Mouse (Mus musculus) embryo, embryonic 10.5 days (tissue): Measurements from ENCODE around the gene Gsdma.
A peak's percentile ranks its signal among the peaks of the same experiment; 100 is the strongest.
"Not testable (repeated sequence)": the region's sequence is repeated elsewhere in the genome, so short reads cannot be mapped to it uniquely, and the experiment has no call there.

Experiments used
- DNase-seq: peaks from one replicate; pipeline ENCODE4 v3.0.0-alpha.2; 2015; ENCODE audit warnings: low spot score

Gsdma gene

GRCm38 (mm10) chr11:98664091-98664490, at the start of gene Gsdma:
TSS of gene Gsdma (plus strand) at chr11:98664351.
- no peak for DNase-seq

GRCm38 (mm10) chr11:98620791-98621190, 43.4 kb upstream of the Gsdma start:
- no peak for DNase-seq

DNA sequence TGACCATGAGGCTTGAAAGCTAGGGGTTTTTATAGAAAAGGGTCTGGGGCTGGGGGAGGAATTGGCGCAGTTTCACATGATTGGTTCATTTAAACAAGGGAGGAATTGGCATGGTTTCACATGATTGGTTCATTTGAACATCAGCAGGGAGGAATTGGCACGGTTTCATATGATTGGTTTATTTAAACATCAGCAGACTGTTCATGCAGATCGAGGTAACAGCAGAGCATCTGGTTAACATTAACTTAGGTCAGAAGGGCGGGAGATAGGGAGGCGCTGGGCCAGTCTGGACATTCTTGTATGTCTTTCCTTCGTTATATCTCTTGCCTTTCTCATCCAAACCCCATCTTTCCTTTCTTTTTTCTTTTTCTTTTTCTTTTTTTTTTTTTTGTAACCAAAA, 40.2 kb upstream of the Gsdma start:
- not testable (repeated sequence) for DNase-seq

DNA sequence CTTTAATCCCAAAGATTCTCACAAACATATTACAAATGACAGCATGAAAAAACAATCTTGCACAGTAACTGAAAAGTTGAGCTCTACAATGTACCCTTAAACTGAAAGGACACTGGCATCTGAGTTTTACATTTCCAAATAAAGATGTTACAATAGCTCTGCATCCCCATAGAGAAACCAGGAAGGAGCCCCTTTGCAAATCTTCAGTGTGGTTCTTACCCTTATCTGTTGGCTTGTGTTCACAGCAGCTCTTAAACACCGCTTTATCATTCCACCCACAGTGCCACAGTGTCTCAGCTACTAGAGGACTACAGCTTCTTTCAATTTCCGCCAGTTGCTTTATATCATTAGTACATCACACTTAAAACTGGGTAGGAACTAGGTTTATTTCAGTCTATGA, 39.8 kb upstream of the Gsdma start:
- DNase-seq: not testable (repeated sequence)

DNA sequence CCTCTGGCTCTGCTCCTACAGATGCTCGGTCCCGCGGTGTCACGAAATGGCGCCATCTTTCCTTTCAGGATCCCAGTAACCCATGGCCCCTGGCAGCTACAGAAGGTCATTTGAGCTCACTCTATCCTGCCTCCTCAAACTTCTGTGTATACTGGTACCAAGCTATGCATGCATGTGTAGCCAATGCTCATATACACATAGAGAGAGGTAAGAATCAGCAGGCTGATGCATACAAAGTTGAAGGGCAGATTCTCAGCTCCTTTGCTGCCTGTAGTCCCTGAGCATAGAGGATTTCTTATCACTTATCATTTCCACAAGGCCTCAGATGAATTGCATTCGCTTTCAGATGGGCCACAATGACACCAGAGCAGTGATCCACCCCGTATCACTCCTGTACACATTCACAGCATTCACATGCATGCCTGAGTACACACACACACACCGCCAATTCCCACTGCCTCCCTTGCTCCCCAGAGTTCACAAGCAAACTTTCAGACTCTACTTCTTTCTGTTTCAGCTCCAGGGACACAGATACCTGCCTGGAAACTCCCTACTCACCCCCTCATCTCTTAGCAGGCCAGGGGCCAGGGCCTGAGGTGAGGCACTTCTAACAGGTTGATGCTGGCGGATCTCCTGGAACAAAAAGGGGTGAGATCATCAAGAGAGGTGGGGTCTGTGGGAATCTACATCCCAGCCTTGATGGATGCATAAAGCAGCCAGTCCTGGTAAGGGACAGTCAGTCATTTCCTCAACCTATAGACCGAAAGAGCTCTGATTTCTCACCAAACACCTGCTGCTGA, 38.3 kb upstream of the Gsdma start, which contains the start of the genes Gm12355 and Gsdma3:
TSS of gene Gm12355 (minus strand) at position 51 of the 800 bp plus-strand sequence.
TSS of gene Gsdma3 (plus strand) at position 750 of the 800 bp plus-strand sequence.
- DNase-seq: no peak

DNA sequence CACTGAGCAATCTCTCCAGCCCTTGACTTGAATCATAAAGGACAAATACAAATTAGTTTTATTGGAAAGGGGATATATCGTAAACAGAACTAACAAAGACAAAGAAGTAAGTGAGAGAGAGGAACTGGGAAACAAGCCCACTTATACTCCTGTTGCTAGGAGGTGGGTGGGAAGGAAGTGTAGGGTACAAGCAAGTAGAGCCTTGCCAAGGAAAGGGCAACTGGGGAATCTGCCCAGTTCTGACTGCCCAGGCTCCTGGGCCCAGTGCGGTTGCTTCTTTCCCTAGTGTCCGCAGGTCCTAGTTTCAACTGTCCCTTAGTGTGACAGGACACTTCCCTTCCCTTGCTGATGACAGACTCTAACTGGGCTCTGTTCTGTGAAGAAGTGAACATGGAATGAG, 35.4 kb upstream of the Gsdma start:
- no peak for DNase-seq

DNA sequence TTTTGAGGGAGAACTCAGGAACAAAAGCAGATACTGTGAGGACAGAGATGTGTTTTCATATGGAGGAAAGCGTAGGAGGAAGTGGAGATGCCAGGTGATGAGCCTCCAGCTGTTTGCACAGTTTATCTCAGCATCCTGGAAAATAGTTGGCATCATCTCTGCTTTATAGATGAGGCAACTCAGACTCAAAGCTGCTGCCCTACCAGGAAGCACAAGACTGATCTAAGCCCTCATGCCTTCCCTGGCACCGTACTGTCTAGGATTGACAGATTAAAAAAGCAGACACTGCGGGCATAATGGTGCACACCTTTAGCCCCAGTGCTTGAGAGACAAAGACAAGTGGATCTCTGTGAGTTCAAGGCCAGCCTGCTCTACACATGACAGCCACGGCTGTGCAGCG, 33.5 kb upstream of the Gsdma start:
- DNase-seq: no peak

- peak; percentile 34 for DNase-seq
Observed at GRCm38 (mm10) chr11:98635312-98635970, 28.7 kb upstream of the Gsdma start.

GRCm38 (mm10) chr11:98637501-98637900, 26.6 kb upstream of the Gsdma start:
- DNase-seq: no peak

DNA sequence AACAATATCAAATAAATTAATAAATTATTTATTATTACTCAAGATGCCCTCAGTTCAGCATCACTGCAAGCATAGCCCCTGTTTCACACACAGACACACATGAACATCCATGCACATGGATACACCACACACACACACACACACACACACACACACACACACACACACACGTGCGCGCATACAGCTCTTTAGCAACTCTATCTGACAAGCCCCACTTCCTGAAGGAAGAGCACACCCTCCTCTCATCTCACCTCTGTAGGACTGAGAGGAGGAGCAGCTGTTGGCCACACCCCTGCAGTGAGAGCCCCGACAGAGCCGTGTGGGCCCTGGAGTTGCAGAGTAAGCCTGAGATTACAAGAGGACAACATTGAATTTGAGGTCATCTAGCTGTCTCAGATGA, 24.1 kb upstream of the Gsdma start:
- DNase-seq: no peak

GRCm38 (mm10) chr11:98644757-98645156, 19.4 kb upstream of the Gsdma start:
- no peak for DNase-seq

DNA sequence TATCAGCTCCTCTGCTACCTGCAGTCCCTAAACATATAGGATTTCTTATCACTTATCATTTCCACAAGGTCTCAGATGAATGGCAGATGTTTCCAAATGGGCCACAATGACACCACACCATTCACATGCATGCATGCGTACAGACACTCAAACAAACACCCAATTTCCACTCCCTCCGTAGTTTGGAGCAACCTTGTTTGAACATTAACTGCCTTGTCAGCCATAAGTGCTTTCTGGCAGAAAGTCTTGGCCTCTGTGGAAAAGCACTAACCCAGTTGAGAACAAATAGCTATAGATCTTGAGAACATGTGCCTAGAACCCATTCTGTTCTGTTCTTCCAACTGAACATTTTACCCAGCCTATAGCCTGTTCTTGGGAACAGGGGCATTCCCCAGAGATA, 18.2 kb upstream of the Gsdma start:
- DNase-seq: no peak

- no peak for DNase-seq
Observed at GRCm38 (mm10) chr11:98646459-98646858, 17.7 kb upstream of the Gsdma start, which contains the start of gene Gsdma2. TSS of gene Gsdma2 (plus strand) at chr11:98646759.

DNA sequence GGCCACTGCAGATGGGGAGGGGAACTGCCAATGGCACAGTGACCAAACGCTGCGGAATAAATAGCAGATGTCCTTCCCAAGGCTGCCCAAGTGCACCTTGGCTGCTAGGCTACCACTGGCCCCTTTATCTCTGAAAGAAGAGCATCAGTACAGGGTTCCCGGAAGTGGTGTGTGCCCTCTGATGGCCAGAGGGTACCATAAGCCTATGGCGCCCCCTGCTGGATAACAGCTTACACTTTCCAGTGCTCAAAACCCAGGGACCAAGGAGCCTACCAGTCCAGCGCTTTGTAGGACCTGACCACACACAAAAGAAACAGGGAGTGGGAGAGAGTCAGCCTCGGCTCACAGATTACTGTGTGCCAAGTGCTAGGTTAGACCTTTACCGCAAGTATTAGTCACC, 9.1 kb upstream of the Gsdma start:
- DNase-seq: peak; percentile 79

GRCm38 (mm10) chr11:98660517-98660916, 3.6 kb upstream of the Gsdma start:
- peak; percentile 82 for DNase-seq

DNA sequence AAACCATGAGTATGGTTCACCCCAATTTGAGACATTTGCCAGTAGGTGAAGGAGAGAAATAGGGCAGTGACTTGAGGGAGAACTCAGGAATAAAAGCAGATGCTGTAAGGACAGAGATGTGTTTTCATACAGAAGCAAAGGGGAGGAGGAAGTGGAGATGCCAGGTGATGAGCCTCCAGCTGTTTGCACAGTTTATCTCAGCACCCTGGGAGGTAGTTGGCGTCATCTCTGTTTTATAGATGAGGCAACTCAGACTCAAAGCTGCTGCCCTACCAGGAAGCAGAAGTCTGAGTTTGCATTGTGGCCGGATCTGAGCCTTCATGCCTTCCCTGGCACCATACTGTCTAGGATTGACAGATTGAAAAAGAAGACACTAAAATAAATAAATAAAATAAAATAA, 4.8 kb downstream of the Gsdma start:
- DNase-seq: no peak

DNA sequence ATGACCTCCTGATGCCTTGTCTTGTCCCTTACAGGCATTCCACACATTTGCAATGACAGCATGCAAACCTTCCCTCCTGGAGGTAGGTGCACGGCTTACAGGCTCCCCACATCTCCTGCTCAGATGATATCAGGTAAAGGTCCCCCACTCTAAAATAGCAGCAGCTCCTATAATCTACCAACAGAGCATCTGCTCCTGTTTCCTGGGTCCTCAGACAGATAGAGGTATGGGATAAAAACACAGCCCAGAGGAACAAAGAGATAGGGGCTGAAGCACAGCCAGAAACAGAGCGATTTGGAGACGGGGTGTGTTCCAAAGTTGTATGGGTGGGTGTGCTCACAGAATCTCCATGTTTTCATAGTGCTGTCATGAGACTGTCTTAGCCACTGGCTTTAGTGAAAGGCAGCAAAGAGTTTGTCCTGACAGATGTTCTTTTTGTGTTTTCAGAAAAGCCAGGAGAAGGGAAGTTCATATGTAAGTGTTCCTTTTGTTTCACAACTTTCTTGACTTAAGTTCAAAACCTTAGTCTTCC, 7.2 kb downstream of the Gsdma start:
- no peak for DNase-seq

GRCm38 (mm10) chr11:98671857-98672256, 7.7 kb downstream of the Gsdma start:
- DNase-seq: no peak

- DNase-seq: no peak
Observed at GRCm38 (mm10) chr11:98672482-98672881, 8.3 kb downstream of the Gsdma start.

DNA sequence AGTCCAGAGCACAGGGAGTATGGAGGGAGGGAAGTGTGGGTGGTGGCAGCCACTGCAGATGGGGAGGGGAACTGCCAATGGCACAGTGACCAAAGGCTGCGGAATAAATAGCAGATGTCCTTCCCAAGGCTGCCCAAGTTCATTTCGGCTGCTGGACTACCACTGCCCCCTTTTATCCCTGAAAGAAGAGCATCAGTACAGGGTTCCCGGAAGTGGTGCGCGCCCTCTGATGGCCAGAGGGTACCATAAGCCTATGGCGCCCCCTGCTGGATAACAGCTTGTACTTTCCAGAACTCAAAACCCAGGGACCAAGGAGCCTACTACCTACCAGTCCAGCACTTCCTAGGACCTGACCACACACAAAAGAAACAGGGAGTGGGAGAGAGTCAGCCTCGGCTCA, 9.0 kb downstream of the Gsdma start:
- peak; percentile 79 for DNase-seq

GRCm38 (mm10) chr11:98675829-98676363, 11.7 kb downstream of the Gsdma start:
- DNase-seq: no peak

- no peak for DNase-seq
Observed at GRCm38 (mm10) chr11:98680023-98680422, 15.9 kb downstream of the Gsdma start.

GRCm38 (mm10) chr11:98680595-98680994, 16.4 kb downstream of the Gsdma start:
- not testable (repeated sequence) for DNase-seq
